7 mouse cellular contexts compared by ENCODE assay signal in the genomic region with DNA sequence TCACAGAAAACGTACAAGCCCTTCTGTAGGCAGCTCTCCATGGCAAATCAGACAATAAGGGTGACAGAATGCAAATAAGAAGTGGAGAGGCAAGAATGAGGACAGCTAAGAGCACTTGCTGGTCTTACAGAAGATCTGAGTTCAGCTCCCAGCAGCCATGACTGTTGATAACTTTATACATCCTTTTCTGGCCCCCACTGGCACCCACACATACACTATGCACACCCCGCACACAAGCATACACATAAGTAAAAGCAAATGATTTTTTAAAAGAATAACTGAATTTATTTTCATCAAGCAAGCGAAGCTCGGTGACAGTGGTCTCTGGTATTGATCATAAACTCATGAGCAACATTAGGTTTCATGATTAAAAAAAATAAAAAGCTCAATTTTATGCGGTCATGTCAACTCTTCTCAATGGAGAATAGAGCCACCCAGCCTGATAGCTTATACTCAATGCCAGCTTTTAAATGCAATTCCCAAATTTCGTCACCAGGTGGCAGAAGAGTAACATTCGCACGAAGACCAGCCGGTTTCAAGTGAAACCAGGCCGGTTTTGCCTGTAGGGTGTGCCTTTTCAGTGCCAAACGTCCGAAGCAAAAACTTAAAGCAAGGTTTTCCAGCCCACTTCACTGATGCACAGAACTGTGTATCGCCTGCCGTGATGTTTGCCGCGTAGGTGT.
DNase-seq lines count a peak whose midpoint lies in the region; ATAC-seq and TF ChIP-seq lines count a peak whose summit lies in the region.

No protein-coding gene starts in this region.

- H3K9ac ChIP-seq in intestine, postnatal 0 days (ENCODE audit: low read depth, low read length), result no peak overlapping the region
- H3K9ac ChIP-seq in midbrain, embryonic 11.5 days (ENCODE audit: low read length), result peak overlapping the region; percentile 41; the same call in 1 of the 2 replicates

- H3K36me3 ChIP-seq in intestine, postnatal 0 days (ENCODE audit: control insufficient read depth, insufficient read depth), result no peaks in the 10 kb centered on the region
- no peaks in the 10 kb centered on the region for H3K36me3 ChIP-seq in midbrain, embryonic 11.5 days (ENCODE audit: control insufficient read depth, insufficient read depth, low read length)

- no peak overlapping the region for H3K27ac ChIP-seq in intestine, postnatal 0 days (ENCODE audit: low read depth, low read length)
- no peak overlapping the region for H3K27ac ChIP-seq in midbrain, embryonic 11.5 days (ENCODE audit: low read depth, low read length)

- peak overlapping the region; percentile 53 for H3K4me2 ChIP-seq in intestine, postnatal 0 days (replicated peaks; ENCODE audit: low read depth)
- peak overlapping the region; percentile 40; the same call in 1 of the 2 replicates for H3K4me2 ChIP-seq in midbrain, embryonic 11.5 days

- no peaks in the 10 kb centered on the region for H3K9me3 ChIP-seq in intestine, postnatal 0 days (ENCODE audit: control insufficient read depth)
- H3K9me3 ChIP-seq in midbrain, embryonic 11.5 days (ENCODE audit: control insufficient read depth, low read length), result no peaks in the 10 kb centered on the region

- ATAC-seq in granulocyte monocyte progenitor cell, adult 5-6 weeks (replicated peaks; ENCODE audit: poor library complexity, severe bottlenecking), result peak; percentile 78
- ATAC-seq in intestine, postnatal 0 days, result peak; percentile 63
- peak; percentile 64; the same call in 1 of the 2 replicates for ATAC-seq in midbrain, embryonic 11.5 days (ENCODE audit: low FRiP score)

- no peak overlapping the region for H3K4me3 ChIP-seq in intestine, postnatal 0 days (ENCODE audit: low read depth, low read length)
- H3K4me3 ChIP-seq in midbrain, embryonic 11.5 days (ENCODE audit: low read depth, low read length), result no peak overlapping the region

- 15% methylated on average over 16 of the region's 16 CpGs for WGBS in intestine, postnatal 0 days
- 17% methylated on average over 16 of the region's 16 CpGs for WGBS in midbrain, embryonic 11.5 days

- intact Hi-C loops in left cerebral cortex, postnatal 36 days (cut with DNase I), result loop anchor here (1.0 kb wide), 2 partner anchors 192 to 209 kb away; no protein-coding TSS in a partner anchor

- peak; percentile 97 for TF ChIP-seq CTCF in intestine, postnatal 0 days (IDR thresholded peaks at IDR 0.05; ENCODE audit: low read depth)

- no peaks in the 10 kb centered on the region for H3K27me3 ChIP-seq in intestine, postnatal 0 days (replicated peaks; ENCODE audit: control insufficient read depth, insufficient read depth, low read length)
- H3K27me3 ChIP-seq in midbrain, embryonic 11.5 days (ENCODE audit: control insufficient read depth, insufficient read depth, low read length), result no peaks in the 10 kb centered on the region

- DNase-seq in adrenal gland, postnatal 10 days, result peak; percentile 90
- peak; percentile 79 for DNase-seq in embryo, embryonic 11.5 days (ENCODE audit: low read depth, low spot score)
- DNase-seq in left cerebral cortex, postnatal 36 days (ENCODE audit: low spot score in 2 of 2), result peak; percentile 75 to 85
- DNase-seq in midbrain, embryonic 11.5 days (ENCODE audit: low spot score, missing footprints), result peak; percentile 99
- DNase-seq in right cerebral cortex, postnatal 4 days, result peak; percentile 78

- H3K4me1 ChIP-seq in intestine, postnatal 0 days (replicated peaks; ENCODE audit: control insufficient read depth, insufficient read depth, low read length), result no peaks in the 10 kb centered on the region
- H3K4me1 ChIP-seq in midbrain, embryonic 11.5 days (ENCODE audit: control insufficient read depth, insufficient read depth, low read length), result 0 out of 2 replicates have a peak, but pooled peaks cover 2% of the 10 kb centered on the region
